Mouse (Mus musculus) ES-E14 (cell line): ENCODE data around the gene Dst.

Experiments
- CHD2 ChIP-seq: IDR thresholded peaks from 2 replicates; pipeline ENCODE4 v1.6.1; 2014; ENCODE audit warnings: mild to moderate bottlenecking, low read depth, low read length, inconsistent platforms
- HCFC1 ChIP-seq: IDR thresholded peaks from 2 replicates; pipeline ENCODE4 v1.6.1; 2012; ENCODE audit warnings: low read length, inconsistent platforms, borderline replicate concordance; ENCODE audit not compliant: insufficient read depth
- MAFK ChIP-seq: IDR thresholded peaks from 2 replicates; pipeline ENCODE4 v1.6.1; 2014; ENCODE audit warnings: mild to moderate bottlenecking, low read depth, low read length, inconsistent platforms; ENCODE audit not compliant: insufficient read depth
- ZC3H11A ChIP-seq: IDR thresholded peaks from 2 replicates; pipeline ENCODE4 v1.6.1; 2012; ENCODE audit warnings: low read depth, mild to moderate bottlenecking, inconsistent platforms, low read length, borderline replicate concordance
- ZNF384 ChIP-seq: IDR thresholded peaks from 2 replicates; pipeline ENCODE4 v1.6.1; 2012; ENCODE audit warnings: low read depth, low read length, inconsistent platforms

DNA sequence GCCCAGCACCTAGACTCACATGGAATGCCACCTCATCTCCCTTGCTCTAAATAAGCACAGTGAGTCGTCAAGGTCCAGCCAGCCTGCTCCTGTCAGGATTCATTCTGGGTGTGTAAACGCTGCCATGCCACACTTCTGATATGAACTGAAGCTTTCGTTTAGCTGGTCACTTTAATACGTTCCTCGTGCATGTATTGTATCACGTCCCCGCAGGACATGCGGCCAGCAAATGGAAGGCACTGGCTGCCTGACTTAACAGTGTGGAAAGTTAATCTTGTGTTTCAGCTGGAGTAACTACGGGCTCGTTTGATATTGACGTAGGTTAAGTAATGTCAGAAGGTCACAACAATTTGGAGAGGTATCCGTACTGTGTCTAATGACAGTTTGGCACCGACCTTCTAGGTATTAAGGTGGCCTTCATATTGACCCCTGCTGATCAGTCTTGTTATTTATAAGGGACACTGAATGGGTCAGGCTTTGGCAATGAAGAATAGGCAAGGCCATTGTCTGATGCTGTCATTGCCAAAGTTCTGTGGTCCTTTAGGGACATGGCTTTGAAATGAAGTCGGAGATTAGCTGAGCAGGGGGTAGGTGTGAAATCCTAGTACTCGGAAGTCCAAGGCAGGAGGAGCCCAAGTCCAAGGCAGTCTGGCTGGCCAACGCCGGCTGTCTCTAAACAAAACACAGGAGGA, 122.5 kb downstream of the Dst start:
- TF ChIP-seq MAFK: no peak
- no peak for TF ChIP-seq ZNF384
- TF ChIP-seq HCFC1: no peak
- TF ChIP-seq ZC3H11A: no peak
- no peak for TF ChIP-seq CHD2
